Mouse (Mus musculus): Measurements from ENCODE around the gene Pxdn. TPM values are rescaled to one million over a fixed set of nuclear protein-coding genes. Genes with fewer than 3 reads are reported as not detected.

The Pxdn gene
- polyA plus RNA-seq, 1 experiment from 2014 or later = 108 TPM

GRCm38 (mm10) chr12:30039565-30039964 lies 102.2 kb downstream of the Pxdn start:
- CTCF ChIA-PET = interaction anchor here (1.1 to 10.0 kb wide), 11 partner anchors 9 to 146 kb away, joined by 3 to 77 read pairs (median 6); no protein-coding TSS in a partner anchor
- in situ Hi-C loops (cut with MboI; ENCODE audit: low pct_unique_long_range_greater_than_20kb) = loop anchor here (5.0 kb wide), 2 partner anchors 107 to 132 kb away; no protein-coding TSS in a partner anchor
- ATAC-seq (peak; percentile 75), DNase-seq (ENCODE audit: low read depth, low spot score) (no peak)
- peak; percentile 87 for TF ChIP-seq CTCF (IDR thresholded peaks at IDR 0.05)
- POLR2A ChIA-PET = interaction anchor here (0.6 kb wide), 1 partner anchor 108 kb away, joined by 6 read pairs; no protein-coding TSS in a partner anchor
- H3K27me3 ChIP-seq = peaks cover 6% of the 10 kb centered on the region

GRCm38 (mm10) chr12:30040150-30040549 lies 102.7 kb downstream of the Pxdn start:
- DNase-seq (ENCODE audit: low read depth, low spot score) (no peak), ATAC-seq (peak; percentile 41)
- in situ Hi-C loops (cut with MboI; ENCODE audit: low pct_unique_long_range_greater_than_20kb) = no loop called here
- peaks cover 8% of the 10 kb centered on the region for H3K27me3 ChIP-seq
- ChIA-PET CTCF (interaction anchor here (0.9 to 10.0 kb wide), 13 partner anchors 9 to 146 kb away, joined by 3 to 77 read pairs (median 5); no protein-coding TSS in a partner anchor), POLR2A (interaction anchor here (0.6 to 1.6 kb wide), 2 partner anchors 108 to 133 kb away, joined by 4 to 6 read pairs; no protein-coding TSS in a partner anchor)
- TF ChIP-seq CTCF (IDR thresholded peaks at IDR 0.05) = peak; percentile 76

- POLR2A ChIA-PET = no interaction called here
- TF ChIP-seq CTCF (IDR thresholded peaks at IDR 0.05) = no peak
- ATAC-seq (no peak), DNase-seq (ENCODE audit: low read depth, low spot score) (no peak)
- in situ Hi-C loops (cut with MboI; ENCODE audit: low pct_unique_long_range_greater_than_20kb) = no loop called here
- CTCF ChIA-PET = interaction anchor here (1.0 to 2.6 kb wide), 2 partner anchors 8 to 321 kb away, joined by 3 to 11 read pairs; no protein-coding TSS in a partner anchor
- H3K27me3 ChIP-seq = peaks cover 49% of the 10 kb centered on the region
Observed at GRCm38 (mm10) chr12:30048848-30049247, 111.4 kb downstream of the Pxdn start.

GRCm38 (mm10) chr12:30049818-30050217 lies 112.4 kb downstream of the Pxdn start:
- TF ChIP-seq CTCF (IDR thresholded peaks at IDR 0.05) = no peak
- H3K27me3 ChIP-seq = peaks cover 49% of the 10 kb centered on the region
- in situ Hi-C loops (cut with MboI; ENCODE audit: low pct_unique_long_range_greater_than_20kb) = loop anchor here (5.0 to 10.0 kb wide), 2 partner anchors 317 to 535 kb away; partner anchors contain the start of gene Tmem18
- CTCF ChIA-PET = interaction anchor here (0.7 to 2.6 kb wide), 4 partner anchors 9 to 320 kb away, joined by 3 to 11 read pairs (median 3); no protein-coding TSS in a partner anchor
- no peak for ATAC-seq
- POLR2A ChIA-PET = no interaction called here
- no peak for DNase-seq (ENCODE audit: low read depth, low spot score)

GRCm38 (mm10) chr12:30050235-30050634 lies 112.8 kb downstream of the Pxdn start:
- H3K27me3 ChIP-seq = peaks cover 46% of the 10 kb centered on the region
- in situ Hi-C loops (cut with MboI; ENCODE audit: low pct_unique_long_range_greater_than_20kb) = loop anchor here (5.0 to 10.0 kb wide), 2 partner anchors 317 to 535 kb away; partner anchors contain the start of gene Tmem18
- no peak for ATAC-seq
- POLR2A ChIA-PET = no interaction called here
- DNase-seq (ENCODE audit: low read depth, low spot score) = no peak
- peak; percentile 86 for TF ChIP-seq CTCF (IDR thresholded peaks at IDR 0.05)
- CTCF ChIA-PET = interaction anchor here (0.9 to 2.6 kb wide), 4 partner anchors 10 to 319 kb away, joined by 3 to 11 read pairs (median 4); no protein-coding TSS in a partner anchor

- ATAC-seq (no peak), DNase-seq (ENCODE audit: low read depth, low spot score) (no peak)
- ChIA-PET POLR2A (no interaction called here), CTCF (no interaction called here)
- TF ChIP-seq CTCF (IDR thresholded peaks at IDR 0.05) = no peak
- in situ Hi-C loops (cut with MboI; ENCODE audit: low pct_unique_long_range_greater_than_20kb) = loop anchor here (5.0 to 10.0 kb wide), 2 partner anchors 312 to 530 kb away; partner anchors contain the start of gene Tmem18
- peaks cover 54% of the 10 kb centered on the region for H3K27me3 ChIP-seq
Observed at GRCm38 (mm10) chr12:30054761-30055540, 117.5 kb downstream of the Pxdn start.

DNA sequence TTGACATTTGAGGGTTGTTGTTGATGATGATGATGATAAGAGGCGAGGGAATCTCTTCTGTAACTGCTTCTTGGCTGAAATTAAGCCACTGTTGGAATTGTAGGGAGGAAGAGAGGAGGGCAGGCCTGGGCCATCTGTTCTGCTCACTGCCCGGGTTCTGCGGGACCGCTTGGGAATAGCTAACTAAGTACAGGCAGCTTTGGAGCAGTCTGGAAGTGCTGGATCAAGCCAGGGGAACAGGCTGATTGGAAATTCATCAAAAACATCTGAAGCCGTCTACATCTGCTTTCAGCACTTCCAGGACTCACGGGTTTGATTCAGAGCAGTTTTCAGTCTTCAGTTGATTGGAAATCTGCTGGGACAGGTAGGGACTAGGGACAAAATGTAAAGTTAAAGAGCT lies 120.6 kb downstream of the Pxdn start:
- in situ Hi-C loops (cut with MboI; ENCODE audit: low pct_unique_long_range_greater_than_20kb) = loop anchor here (10.0 kb wide), 1 partner anchor 527 kb away; the partner anchor contains the start of gene Tmem18
- ChIA-PET POLR2A (no interaction called here), CTCF (no interaction called here)
- TF ChIP-seq CTCF (IDR thresholded peaks at IDR 0.05) = no peak
- ATAC-seq (no peak), DNase-seq (ENCODE audit: low read depth, low spot score) (no peak)
- H3K27me3 ChIP-seq = peaks cover 33% of the 10 kb centered on the region

GRCm38 (mm10) chr12:30061503-30062117 lies 124.2 kb downstream of the Pxdn start:
- peaks cover 35% of the 10 kb centered on the region for H3K27me3 ChIP-seq
- CTCF ChIA-PET = no interaction called here
- in situ Hi-C loops (cut with MboI; ENCODE audit: low pct_unique_long_range_greater_than_20kb) = no loop called here
- DNase-seq (ENCODE audit: low read depth, low spot score) (no peak), ATAC-seq (no peak)
- POLR2A ChIA-PET = no interaction called here
- TF ChIP-seq CTCF (IDR thresholded peaks at IDR 0.05) = no peak

GRCm38 (mm10) chr12:30062118-30062505 lies 124.7 kb downstream of the Pxdn start:
- no peak for TF ChIP-seq CTCF (IDR thresholded peaks at IDR 0.05)
- DNase-seq (ENCODE audit: low read depth, low spot score) (no peak), ATAC-seq (no peak)
- POLR2A ChIA-PET = no interaction called here
- CTCF ChIA-PET = no interaction called here
- in situ Hi-C loops (cut with MboI; ENCODE audit: low pct_unique_long_range_greater_than_20kb) = no loop called here
- H3K27me3 ChIP-seq = peaks cover 34% of the 10 kb centered on the region

Other genes starting within 250 kb of the Pxdn start
- not detected for gene Tpo, start 195.0 kb downstream of the Pxdn start, polyA plus RNA-seq (2021)

All from Patski (cell line).